In genomic region chr9:19621843-19622822, GRCm38 (mm10) we compare ENCODE assay signal across 8 mouse cellular contexts. TPM values are rescaled to one million over a fixed set of nuclear protein-coding genes. Genes with fewer than 3 reads are reported as not detected.
DNase-seq lines count a peak whose midpoint lies in the region; ATAC-seq lines count a peak whose summit lies in the region.

Zfp317 (plus strand) TSS chr9:19622102.

- peak; percentile 92 to 97 for DNase-seq in adrenal gland, adult (ENCODE audit: inconsistent age in 2 of 2, low spot score in 1 of 2)
- peak; percentile 99 for DNase-seq in embryo, embryonic 10.5 days (ENCODE audit: low spot score)
- peak; percentile 79 for DNase-seq in gastrocnemius, postnatal 14 days
- peak; percentile 91 to 96 for DNase-seq in left cerebral cortex, postnatal 10 days (ENCODE audit: extremely low spot score in 1 of 2, low spot score in 2 of 2)
- peak; percentile 87 for DNase-seq in right cerebral cortex, postnatal 25 days
- DNase-seq in urinary bladder, postnatal 4 days (ENCODE audit: low spot score in 2 of 2): peak; percentile 79 to 83

- ATAC-seq in inflammation-experienced regulatory T-cells, adult 6 months: peak; percentile 95
- peak; percentile 99 for ATAC-seq in megakaryocyte-erythroid progenitor cell, adult 5-6 weeks (replicated peaks; ENCODE audit: low FRiP score, low TSS enrichment, poor library complexity, severe bottlenecking)

- intact Hi-C loops in gastrocnemius, postnatal 14 days (cut with DNase I; ENCODE audit: low total_unique reads): no loop called here
- intact Hi-C loops in left cerebral cortex, postnatal 10 days (cut with DNase I): no loop called here

RNA-seq across cellular contexts. Expression of gene Zfp317, which starts in this region (rescaled TPM):
- 10 to 100 TPM; 10.3 to 11.1 TPM for total RNA-seq in gastrocnemius, postnatal 14 days (2021)
- 10 to 100 TPM; 31.0 to 39.7 (median 36.9) TPM for polyA plus RNA-seq in inflammation-experienced regulatory T-cells, adult 6 months (2017; shearing (Covaris generic))
- total RNA-seq in left cerebral cortex, postnatal 10 days (2021): 10 to 100 TPM; 22.5 to 23.9 TPM
- 31.6 and 34.7 TPM in 2 replicates for total RNA-seq in megakaryocyte-erythroid progenitor cell, adult 5-6 weeks (2014; fragmentation: Nextera tagmentation)
- total RNA-seq in megakaryocyte-erythroid progenitor cell, adult 5-6 weeks (2017): 25.7 and 34.5 TPM in 2 replicates

Comparison
In these comparisons a context has a peak if more than half of its experiments do, and no peak if none do; other contexts are left out.
1. Peak in every context shown above with its lines: DNase-seq and ATAC-seq.